In the genomic region with DNA sequence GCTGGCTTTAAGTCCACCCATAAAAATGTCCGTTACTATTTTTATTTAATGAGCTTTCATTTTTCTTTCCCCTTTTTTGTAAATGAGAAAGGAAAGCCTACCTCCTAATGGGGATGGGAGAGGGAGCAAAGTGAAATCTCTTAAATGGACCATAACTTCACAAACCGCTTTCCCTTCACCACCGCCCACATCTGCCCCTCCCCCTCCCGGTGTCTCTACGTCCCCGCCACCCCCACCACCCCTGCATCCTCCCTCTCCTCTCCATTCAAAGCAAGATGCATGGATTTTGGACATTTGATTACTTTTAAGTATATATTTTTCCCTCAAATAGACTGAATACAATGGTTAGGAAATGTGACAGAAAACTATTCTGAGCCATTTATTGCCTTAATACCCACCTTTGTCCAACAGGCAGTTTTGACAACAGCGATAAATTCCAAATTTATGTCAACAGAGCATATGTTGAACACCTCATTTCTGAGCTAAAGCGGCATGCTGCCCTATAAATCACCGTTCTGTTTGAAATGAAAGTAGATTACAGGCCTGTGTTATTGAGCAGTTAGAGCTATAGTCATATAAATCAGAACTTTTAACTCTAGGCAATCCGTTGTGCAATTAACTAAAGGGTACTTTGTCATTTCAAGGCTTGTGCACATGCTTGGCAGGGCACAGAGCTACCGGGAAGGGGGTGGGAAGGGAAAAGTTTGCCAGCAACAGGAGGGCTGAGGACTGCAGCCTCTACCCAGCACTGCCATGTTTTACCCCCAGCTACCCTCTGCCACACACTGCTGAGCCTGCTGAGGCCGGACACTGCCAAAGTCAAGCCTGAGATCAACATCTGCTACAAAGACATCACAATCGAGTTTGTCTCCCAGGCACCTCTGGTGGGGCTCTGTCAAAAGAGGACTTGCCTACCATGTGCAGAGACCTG, we compare ENCODE assay signal across 15 mouse cellular contexts.
DNase-seq lines count a peak whose midpoint lies in the region; ATAC-seq lines count a peak whose summit lies in the region.
"Had no signal": no experiment of that assay in that cellular context is flagged by ENCODE, and none has a peak within 500 bp of the region (broad histone marks: within the 10 kb centered on the region; RNA-seq: fewer than 3 reads in every experiment).

No protein-coding gene starts in this region.

- WGBS in forebrain, embryonic 10.5 days, result 76% methylated on average over 13 of the region's 13 CpGs
- WGBS in forebrain, embryonic 13.5 days, result 59% methylated on average over 13 of the region's 13 CpGs
- 47% methylated on average over 13 of the region's 13 CpGs for WGBS in lung, embryonic 15.5 days
- WGBS in intestine, embryonic 15.5 days, result 24% methylated on average over 13 of the region's 13 CpGs

- no peak overlapping the region for H3K4me2 ChIP-seq in forebrain, embryonic 13.5 days
- H3K4me2 ChIP-seq in lung, embryonic 15.5 days, result no peak overlapping the region
- no peak overlapping the region for H3K4me2 ChIP-seq in intestine, embryonic 15.5 days (replicated peaks)
- H3K4me2 ChIP-seq: embryonic facial prominence, embryonic 13.5 days; liver, embryonic 12.5 days had no signal

- H3K27me3 ChIP-seq in forebrain, embryonic 10.5 days (ENCODE audit: poor library complexity, severe bottlenecking), result no peaks in the 10 kb centered on the region
- no peaks in the 10 kb centered on the region for H3K27me3 ChIP-seq in forebrain, embryonic 13.5 days
- H3K27me3 ChIP-seq in lung, embryonic 15.5 days, result no peaks in the 10 kb centered on the region
- H3K27me3 ChIP-seq in intestine, embryonic 15.5 days (replicated peaks), result no peaks in the 10 kb centered on the region
- H3K27me3 ChIP-seq: embryonic facial prominence, embryonic 13.5 days had no signal

- DNase-seq in forebrain, embryonic 10.5 days (ENCODE audit: extremely low spot score, low spot score), result no peak
- DNase-seq in lung, postnatal 10 days, result no peak
- DNase-seq in mesoderm, embryonic 11.5 days (ENCODE audit: low read depth, low spot score), result peak; percentile 68
- no peak for DNase-seq in right cerebral cortex, adult 18-20 months
- no peak for DNase-seq in urinary bladder, postnatal 4 days (ENCODE audit: low spot score in 2 of 2)
- DNase-seq: cerebellum, postnatal 14 days; layer of hippocampus, adult 9-11 months; midbrain, embryonic 14.5 days; thymus, adult 2 months had no signal

- no peaks in the 10 kb centered on the region for H3K9me3 ChIP-seq in forebrain, embryonic 10.5 days
- H3K9me3 ChIP-seq in forebrain, embryonic 13.5 days (replicated peaks), result no peaks in the 10 kb centered on the region
- H3K9me3 ChIP-seq in lung, embryonic 15.5 days, result no peaks in the 10 kb centered on the region
- H3K9me3 ChIP-seq in intestine, embryonic 15.5 days, result no peaks in the 10 kb centered on the region
- H3K9me3 ChIP-seq: embryonic facial prominence, embryonic 13.5 days; liver, embryonic 12.5 days had no signal

- no peak for ATAC-seq in forebrain, embryonic 13.5 days
- no peak for ATAC-seq in lung, embryonic 15.5 days (ENCODE audit: borderline replicate concordance, extremely low read depth, low FRiP score, low TSS enrichment)
- peak; percentile 28 for ATAC-seq in intestine, embryonic 15.5 days
- ATAC-seq: liver, embryonic 12.5 days had no signal

- no peak overlapping the region for H3K9ac ChIP-seq in forebrain, embryonic 13.5 days
- H3K9ac ChIP-seq in lung, embryonic 15.5 days, result no peak overlapping the region
- no peak overlapping the region for H3K9ac ChIP-seq in intestine, embryonic 15.5 days
- H3K9ac ChIP-seq: embryonic facial prominence, embryonic 13.5 days; liver, embryonic 12.5 days had no signal

- H3K4me3 ChIP-seq in forebrain, embryonic 10.5 days, result no peak overlapping the region
- no peak overlapping the region for H3K4me3 ChIP-seq in forebrain, embryonic 13.5 days
- no peak overlapping the region for H3K4me3 ChIP-seq in lung, embryonic 15.5 days
- no peak overlapping the region for H3K4me3 ChIP-seq in intestine, embryonic 15.5 days (replicated peaks)
- H3K4me3 ChIP-seq: embryonic facial prominence, embryonic 13.5 days; liver, embryonic 12.5 days had no signal

- peaks cover 72% of the 10 kb centered on the region for H3K4me1 ChIP-seq in forebrain, embryonic 10.5 days
- H3K4me1 ChIP-seq in forebrain, embryonic 13.5 days, result peaks cover 46% of the 10 kb centered on the region
- peaks cover 58% of the 10 kb centered on the region for H3K4me1 ChIP-seq in lung, embryonic 15.5 days
- peaks cover 25% of the 10 kb centered on the region for H3K4me1 ChIP-seq in intestine, embryonic 15.5 days (replicated peaks)

- H3K27ac ChIP-seq in forebrain, embryonic 10.5 days, result peak overlapping the region; percentile 85
- no peak overlapping the region for H3K27ac ChIP-seq in forebrain, embryonic 13.5 days
- H3K27ac ChIP-seq in lung, embryonic 15.5 days, result 0 out of 2 replicates have a peak overlapping the region, but pooled peaks have one; percentile 15
- no peak overlapping the region for H3K27ac ChIP-seq in intestine, embryonic 15.5 days
- H3K27ac ChIP-seq: embryonic facial prominence, embryonic 13.5 days; liver, embryonic 12.5 days; macrophage had no signal

- H3K36me3 ChIP-seq in forebrain, embryonic 10.5 days (replicated peaks), result peaks cover 13% of the 10 kb centered on the region
- H3K36me3 ChIP-seq in forebrain, embryonic 13.5 days (ENCODE audit: poor library complexity, severe bottlenecking), result no peaks in the 10 kb centered on the region
- no peaks in the 10 kb centered on the region for H3K36me3 ChIP-seq in lung, embryonic 15.5 days
- H3K36me3 ChIP-seq in intestine, embryonic 15.5 days, result no peaks in the 10 kb centered on the region
- H3K36me3 ChIP-seq: embryonic facial prominence, embryonic 13.5 days; liver, embryonic 12.5 days had no signal

Comparison
In these comparisons a context has a peak if more than half of its experiments do, and no peak if none do; other contexts are left out.
1. H3K27ac ChIP-seq: peak in forebrain, embryonic 10.5 days (single experiment) and lung, embryonic 15.5 days (single experiment); none in forebrain, embryonic 13.5 days (single experiment) and intestine, embryonic 15.5 days (single experiment).